Mouse (Mus musculus) spleen, adult 2 months (tissue): ENCODE results near the gene Pcdh7. TPM values are rescaled to one million over a fixed set of nuclear protein-coding genes. Genes with fewer than 3 reads are reported as not detected.
A peak's percentile ranks its signal among the peaks of the same experiment; 100 is the strongest.

Source experiments
- DNase-seq, 2 experiments: peaks; one replicate each; pipeline versions ENCODE4 v3.0.0 to v3.0.0-alpha.2; 2012 to 2021; ENCODE audit warnings: low spot score in 2 of 2, low read depth in 1 of 2
- H3K27ac ChIP-seq: fragments of 200-500 bp; 2 replicates; pipeline ENCODE4 v1.5.1; 2012; ENCODE audit warnings: low read length, inconsistent platforms; ENCODE audit not compliant: insufficient read depth
- H3K27me3 ChIP-seq: fragments of 200-500 bp; 2 replicates; pipeline ENCODE4 v1.6.1; 2012; ENCODE audit warnings: mild to moderate bottlenecking, moderate library complexity, low read length, inconsistent platforms; ENCODE audit not compliant: control insufficient read depth, insufficient read depth
- H3K36me3 ChIP-seq: fragments of 200-500 bp; 2 replicates; pipeline ENCODE4 v1.6.1; 2012; ENCODE audit warnings: mild to moderate bottlenecking, low read length, inconsistent platforms; ENCODE audit not compliant: control insufficient read depth, insufficient read depth
- H3K4me1 ChIP-seq: fragments of 200-500 bp; 2 replicates; pipeline ENCODE4 v1.6.1; 2011; ENCODE audit warnings: inconsistent platforms; ENCODE audit not compliant: control insufficient read depth, insufficient read depth, insufficient read length
- H3K4me3 ChIP-seq: fragments of 200-500 bp; 2 replicates; pipeline ENCODE4 v1.5.1; 2011; ENCODE audit warnings: mild to moderate bottlenecking, inconsistent platforms; ENCODE audit not compliant: insufficient read depth, insufficient read length; ENCODE audit errors: extremely low read depth
- CTCF ChIP-seq: fragments of 200-500 bp; IDR thresholded peaks from 2 replicates; pipeline ENCODE4 v1.5.1; 2011; ENCODE audit warnings: mild to moderate bottlenecking, inconsistent platforms; ENCODE audit not compliant: insufficient read depth, insufficient read length, insufficient replicate concordance; ENCODE audit errors: extremely low read depth
- POLR2A ChIP-seq: fragments of 200-500 bp; IDR thresholded peaks from 2 replicates; pipeline ENCODE4 v1.6.1; 2011; ENCODE audit warnings: low read depth, low read length, inconsistent platforms
- WGBS: fragments of 180-500 bp; shearing (Covaris S2); methylation state at CpG from one replicate; pipeline ENCODE4 v1.1.7; 2018; 5-methylcytosine and 5-hydroxymethylcytosine counted together
- polyA plus RNA-seq: library from polyadenylated mRNA; depleted of rRNA; stranded (reverse); fragments of >200 nt; gene quantifications from 2 replicates; pipeline ENCODE4 v1.2.3, GENCODE M21; 2012

Gene Pcdh7
- polyA plus RNA-seq, 1 experiment: 2.8 TPM

GRCm38 (mm10) chr5:57716421-57717237, 1.1 kb upstream of the Pcdh7 start:
- Histone ChIP-seq H3K27me3 (peaks cover 31% of the 10 kb centered on the region), H3K4me1 (peaks cover 10% of the 10 kb centered on the region), H3K27ac (peak overlapping the region; percentile 21; the same call in 1 of the 2 replicates), H3K4me3 (peak overlapping the region; percentile 39), H3K36me3 (no peaks in the 10 kb centered on the region)
- WGBS: 2% methylated on average over 29 of the region's 29 CpGs
- no peak for DNase-seq
- no peak for TF ChIP-seq CTCF
- no peak for TF ChIP-seq POLR2A

GRCm38 (mm10) chr5:57717238-57717905, 395 bp upstream of the Pcdh7 start:
- no peak for DNase-seq
- peak overlapping the region; percentile 39 for H3K4me3 ChIP-seq
- peak overlapping the region; percentile 21; the same call in 1 of the 2 replicates for H3K27ac ChIP-seq
- TF ChIP-seq CTCF (no peak), POLR2A (no peak)
- no peaks in the 10 kb centered on the region for H3K36me3 ChIP-seq
- H3K4me1 ChIP-seq: peaks cover 10% of the 10 kb centered on the region
- H3K27me3 ChIP-seq: peaks cover 31% of the 10 kb centered on the region
- WGBS: 1% methylated on average over 53 of the region's 53 CpGs

- Histone ChIP-seq H3K4me3 (peak overlapping the region; percentile 39), H3K27ac (no peak overlapping the region), H3K36me3 (no peaks in the 10 kb centered on the region), H3K27me3 (peaks cover 31% of the 10 kb centered on the region), H3K4me1 (peaks cover 8% of the 10 kb centered on the region)
- no peak for DNase-seq
- 2% methylated on average over 54 of the region's 54 CpGs for WGBS
- TF ChIP-seq POLR2A: no peak
These were observed 1.3 kb downstream of the Pcdh7 start for GRCm38 (mm10) chr5:57718876-57719593.

- 3% methylated on average over 59 of the region's 59 CpGs for WGBS
- peaks cover 8% of the 10 kb centered on the region for H3K4me1 ChIP-seq
- no peak overlapping the region for H3K27ac ChIP-seq
- TF ChIP-seq CTCF (no peak), POLR2A (no peak)
- peaks cover 27% of the 10 kb centered on the region for H3K27me3 ChIP-seq
- H3K36me3 ChIP-seq: no peaks in the 10 kb centered on the region
- DNase-seq: no peak
- peak overlapping the region; percentile 39; the same call in 1 of the 2 replicates for H3K4me3 ChIP-seq
These were observed 1.9 kb downstream of the Pcdh7 start for GRCm38 (mm10) chr5:57719594-57720185.

- H3K36me3 ChIP-seq: no peaks in the 10 kb centered on the region
- no peak overlapping the region for H3K27ac ChIP-seq
- peaks cover 27% of the 10 kb centered on the region for H3K27me3 ChIP-seq
- WGBS: 22% methylated on average over 34 of the region's 34 CpGs
- DNase-seq: no peak
- H3K4me3 ChIP-seq: 0 out of 2 replicates have a peak overlapping the region, but pooled peaks have one; percentile 28
- peaks cover 8% of the 10 kb centered on the region for H3K4me1 ChIP-seq
- TF ChIP-seq POLR2A (no peak), CTCF (no peak)
These were observed 2.6 kb downstream of the Pcdh7 start for GRCm38 (mm10) chr5:57720206-57720880.

- Histone ChIP-seq H3K4me3 (no peak overlapping the region), H3K27me3 (peaks cover 23% of the 10 kb centered on the region), H3K4me1 (peaks cover 4% of the 10 kb centered on the region), H3K36me3 (no peaks in the 10 kb centered on the region), H3K27ac (no peak overlapping the region)
- TF ChIP-seq POLR2A (no peak), CTCF (no peak)
- no peak for DNase-seq
- 79% methylated on average over 8 of the region's 8 CpGs for WGBS
These were observed 3.5 kb downstream of the Pcdh7 start for GRCm38 (mm10) chr5:57721148-57721712.
